Mouse (Mus musculus) spleen, adult 2 months (tissue): Measurements from ENCODE around the gene Atp2c2. TPM values are rescaled to one million over a fixed set of nuclear protein-coding genes. Genes with fewer than 3 reads are reported as not detected.

Experiments used
- DNase-seq, 2 experiments: peaks; one replicate each; pipeline versions ENCODE4 v3.0.0 to v3.0.0-alpha.2; 2012 to 2021; ENCODE audit warnings: low spot score in 2 of 2, low read depth in 1 of 2
- H3K27ac ChIP-seq: fragments of 200-500 bp; 2 replicates; pipeline ENCODE4 v1.5.1; 2012; ENCODE audit warnings: low read length, inconsistent platforms; ENCODE audit not compliant: insufficient read depth
- H3K27me3 ChIP-seq: fragments of 200-500 bp; 2 replicates; pipeline ENCODE4 v1.6.1; 2012; ENCODE audit warnings: mild to moderate bottlenecking, moderate library complexity, low read length, inconsistent platforms; ENCODE audit not compliant: control insufficient read depth, insufficient read depth
- H3K36me3 ChIP-seq: fragments of 200-500 bp; 2 replicates; pipeline ENCODE4 v1.6.1; 2012; ENCODE audit warnings: mild to moderate bottlenecking, low read length, inconsistent platforms; ENCODE audit not compliant: control insufficient read depth, insufficient read depth
- H3K4me1 ChIP-seq: fragments of 200-500 bp; 2 replicates; pipeline ENCODE4 v1.6.1; 2011; ENCODE audit warnings: inconsistent platforms; ENCODE audit not compliant: control insufficient read depth, insufficient read depth, insufficient read length
- H3K4me3 ChIP-seq: fragments of 200-500 bp; 2 replicates; pipeline ENCODE4 v1.5.1; 2011; ENCODE audit warnings: mild to moderate bottlenecking, inconsistent platforms; ENCODE audit not compliant: insufficient read depth, insufficient read length; ENCODE audit errors: extremely low read depth
- CTCF ChIP-seq: fragments of 200-500 bp; IDR thresholded peaks from 2 replicates; pipeline ENCODE4 v1.5.1; 2011; ENCODE audit warnings: mild to moderate bottlenecking, inconsistent platforms; ENCODE audit not compliant: insufficient read depth, insufficient read length, insufficient replicate concordance; ENCODE audit errors: extremely low read depth
- POLR2A ChIP-seq: fragments of 200-500 bp; IDR thresholded peaks from 2 replicates; pipeline ENCODE4 v1.6.1; 2011; ENCODE audit warnings: low read depth, low read length, inconsistent platforms
- WGBS: fragments of 180-500 bp; shearing (Covaris S2); methylation state at CpG from one replicate; pipeline ENCODE4 v1.1.7; 2018; 5-methylcytosine and 5-hydroxymethylcytosine counted together
- polyA plus RNA-seq: library from polyadenylated mRNA; depleted of rRNA; stranded (reverse); fragments of >200 nt; gene quantifications from 2 replicates; pipeline ENCODE4 v1.2.3, GENCODE M21; 2012

Atp2c2 gene
- polyA plus RNA-seq, 1 experiment = 0.28 TPM

- Histone ChIP-seq H3K27me3 (no peaks in the 10 kb centered on the region), H3K36me3 (no peaks in the 10 kb centered on the region), H3K4me1 (peaks cover 11% of the 10 kb centered on the region; the same call in 1 of the 2 replicates), H3K27ac (peak overlapping the region; percentile 80), H3K4me3 (peak overlapping the region; percentile 70)
- TF ChIP-seq CTCF = no peak
- TF ChIP-seq POLR2A = no peak
- no peak for DNase-seq
- WGBS = 8% methylated on average over 7 of the region's 7 CpGs
Measured at GRCm38 (mm10) chr8:119777765-119778164, 78.0 kb downstream of the Atp2c2 start.

- DNase-seq = peak; percentile 95 to 100
- H3K36me3 ChIP-seq = no peaks in the 10 kb centered on the region
Measured at GRCm38 (mm10) chr8:119778263-119778662, 78.5 kb downstream of the Atp2c2 start, which contains the start of gene Tldc1. Tldc1 (minus strand) TSS chr8:119778416.

GRCm38 (mm10) chr8:119779013-119779737 is 79.4 kb downstream of the Atp2c2 start:
- H3K4me1 ChIP-seq = peaks cover 18% of the 10 kb centered on the region; the same call in 1 of the 2 replicates
- no peaks in the 10 kb centered on the region for H3K27me3 ChIP-seq
- H3K4me3 ChIP-seq = no peak overlapping the region
- TF ChIP-seq POLR2A (no peak), CTCF (peak; percentile 87; the same call in 1 of the 2 replicates)
- DNase-seq = peak; percentile 75 to 80
- no peak overlapping the region for H3K27ac ChIP-seq
- H3K36me3 ChIP-seq = no peaks in the 10 kb centered on the region
- WGBS = 26% methylated on average over 14 of the region's 14 CpGs

More at GRCm38 (mm10) chr8:119778263-119778662, 78.5 kb downstream of the Atp2c2 start, which contains the start of gene Tldc1:
- 1% methylated on average over 18 of the region's 18 CpGs for WGBS
- peak within 1 kb of the TSS; percentile 70 for H3K4me3 ChIP-seq
- H3K4me1 ChIP-seq = peaks cover 13% of the 10 kb centered on the region; the same call in 1 of the 2 replicates
- peak within 1 kb of the TSS; percentile 80 for H3K27ac ChIP-seq
- no peaks in the 10 kb centered on the region for H3K27me3 ChIP-seq
- TF ChIP-seq CTCF = no peak

GRCm38 (mm10) chr8:119780402-119781049 is 80.7 kb downstream of the Atp2c2 start:
- H3K36me3 ChIP-seq = no peaks in the 10 kb centered on the region
- no peak overlapping the region for H3K27ac ChIP-seq
- peaks cover 28% of the 10 kb centered on the region; the same call in 1 of the 2 replicates for H3K4me1 ChIP-seq
- H3K4me3 ChIP-seq = no peak overlapping the region
- DNase-seq = no peak
- TF ChIP-seq POLR2A = no peak
- TF ChIP-seq CTCF = no peak
- H3K27me3 ChIP-seq = no peaks in the 10 kb centered on the region
- WGBS = 83% methylated on average over 9 of the region's 9 CpGs

GRCm38 (mm10) chr8:119781086-119781840 is 81.5 kb downstream of the Atp2c2 start:
- Histone ChIP-seq H3K27me3 (no peaks in the 10 kb centered on the region), H3K36me3 (no peaks in the 10 kb centered on the region), H3K27ac (no peak overlapping the region), H3K4me1 (peaks cover 36% of the 10 kb centered on the region; the same call in 1 of the 2 replicates), H3K4me3 (no peak overlapping the region)
- TF ChIP-seq CTCF (no peak), POLR2A (no peak)
- 77% methylated on average over 4 of the region's 4 CpGs for WGBS
- no peak for DNase-seq

GRCm38 (mm10) chr8:119782715-119783114 is 82.9 kb downstream of the Atp2c2 start:
- WGBS = 10% methylated on average over 5 of the region's 5 CpGs
- H3K27ac ChIP-seq = peak overlapping the region; percentile 92
- peak; percentile 75; the same call in 1 of the 2 replicates for TF ChIP-seq CTCF
- TF ChIP-seq POLR2A = no peak
- no peaks in the 10 kb centered on the region for H3K27me3 ChIP-seq
- no peaks in the 10 kb centered on the region for H3K36me3 ChIP-seq
- DNase-seq = peak; percentile 68 to 79
- H3K4me3 ChIP-seq = no peak overlapping the region
- H3K4me1 ChIP-seq = peaks cover 42% of the 10 kb centered on the region; the same call in 1 of the 2 replicates
